Mouse (Mus musculus): ENCODE data around the gene Pak3. TPM values are rescaled to one million over a fixed set of nuclear protein-coding genes. Genes with fewer than 3 reads are reported as not detected.

Pak3 gene
- 0.02 TPM in 2 replicates for polyA plus RNA-seq (2012; rRNA removed)

GRCm38 (mm10) chrX:143518168-143518901 lies at the start of gene Pak3:
TSS of gene Pak3 (plus strand) at chrX:143518591.

DNA sequence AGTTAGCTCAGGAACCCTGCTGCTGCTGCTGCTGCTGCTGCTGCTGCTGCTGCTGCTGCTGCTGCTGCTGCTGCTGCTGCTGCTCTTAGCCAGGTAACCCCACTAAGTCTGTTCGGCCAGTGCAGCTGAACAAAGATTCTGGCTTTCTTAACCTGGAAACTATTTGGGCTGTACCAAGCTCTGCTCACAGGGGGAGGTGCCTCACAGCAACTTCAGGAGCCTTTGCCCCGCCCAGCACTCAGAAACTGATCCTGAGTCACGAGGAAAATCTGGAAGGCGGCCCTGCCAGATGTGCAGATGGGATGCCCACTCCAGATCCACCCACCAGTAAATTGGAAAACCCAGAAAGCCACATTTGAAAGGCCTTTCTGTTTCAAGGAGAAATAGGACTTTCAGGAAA lies 308.8 kb downstream of the Pak3 start, which contains the start of gene Capn6:
Gene Capn6, minus strand, starts transcription at position 203 of the 400 bp plus-strand sequence.

Other genes with a start within 250 kb of the Pak3 start
- gene Chrdl1, start 124.3 kb upstream of the Pak3 start, polyA plus RNA-seq (2012; rRNA removed), result 0.24 and 0.34 TPM in 2 replicates